Mouse (Mus musculus) adrenal gland, adult 18-20 months (tissue): ENCODE results near the gene Rad51b. TPM values are rescaled to one million over a fixed set of nuclear protein-coding genes. Genes with fewer than 3 reads are reported as not detected.
A peak's percentile ranks its signal among the peaks of the same experiment; 100 is the strongest.

ENCODE experiments used
- DNase-seq, 2 experiments: peaks; one replicate each; pipeline ENCODE4 v3.0.0; 2021 to 2022; ENCODE audit warnings: low spot score in 2 of 2
- total RNA-seq, 2 experiments: library from RNA; stranded (reverse); gene quantifications; 1 replicate in 1 of 2; 2 replicates in 1 of 2; pipeline ENCODE4 v1.2.3; 2021

Gene Rad51b
- total RNA-seq, 2 experiments from 2014 or later: 0.26 to 0.46 TPM

DNA sequence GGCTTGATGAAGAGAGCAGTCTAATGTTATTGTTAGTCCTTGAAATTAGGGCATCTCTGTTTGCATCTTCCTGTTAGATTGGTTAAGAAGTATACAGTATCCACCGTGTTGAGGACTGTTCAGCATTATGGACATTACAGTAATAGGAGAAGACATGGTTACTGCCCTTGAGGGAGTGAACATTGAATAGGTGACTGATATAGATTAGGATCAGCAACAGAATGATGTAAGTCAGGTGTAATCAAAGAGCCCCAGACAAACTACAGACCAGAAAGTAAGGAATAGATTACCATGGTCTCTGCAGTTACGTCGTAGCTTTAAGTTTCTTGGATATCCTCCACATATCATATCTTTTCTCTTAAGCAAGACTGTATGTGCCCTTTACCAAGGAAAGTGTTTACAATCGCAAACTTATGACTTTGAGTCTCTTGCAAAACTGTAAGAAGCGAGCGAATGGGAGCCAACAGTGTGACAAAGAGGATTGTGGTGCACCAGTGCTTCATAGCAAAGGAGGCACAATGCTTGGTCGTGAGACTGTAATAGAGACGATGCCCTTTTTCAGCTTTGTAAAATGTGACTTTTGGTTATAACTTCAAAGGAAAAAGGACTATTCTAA lies 263.1 kb downstream of the Rad51b start:
- no peak for DNase-seq

DNA sequence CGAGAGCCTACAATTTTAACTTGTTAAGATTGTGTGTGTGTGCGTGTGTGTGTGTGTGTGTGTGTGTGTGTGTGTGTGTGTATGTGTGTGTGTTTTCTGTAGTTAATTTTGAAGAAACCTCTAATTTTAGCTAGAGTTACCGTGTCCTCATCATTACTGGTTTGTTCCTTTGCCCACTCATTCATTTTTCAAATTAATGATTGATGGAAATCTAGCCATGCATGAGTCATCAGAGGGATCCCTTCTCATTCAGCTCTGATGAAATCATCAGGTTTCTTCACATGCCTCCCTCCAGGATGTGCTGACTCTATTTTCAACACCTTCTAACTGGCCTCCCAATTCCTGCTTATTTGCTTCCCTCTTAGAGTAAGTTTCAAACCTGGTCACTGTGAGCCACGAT lies 263.8 kb downstream of the Rad51b start:
- no peak for DNase-seq

DNA sequence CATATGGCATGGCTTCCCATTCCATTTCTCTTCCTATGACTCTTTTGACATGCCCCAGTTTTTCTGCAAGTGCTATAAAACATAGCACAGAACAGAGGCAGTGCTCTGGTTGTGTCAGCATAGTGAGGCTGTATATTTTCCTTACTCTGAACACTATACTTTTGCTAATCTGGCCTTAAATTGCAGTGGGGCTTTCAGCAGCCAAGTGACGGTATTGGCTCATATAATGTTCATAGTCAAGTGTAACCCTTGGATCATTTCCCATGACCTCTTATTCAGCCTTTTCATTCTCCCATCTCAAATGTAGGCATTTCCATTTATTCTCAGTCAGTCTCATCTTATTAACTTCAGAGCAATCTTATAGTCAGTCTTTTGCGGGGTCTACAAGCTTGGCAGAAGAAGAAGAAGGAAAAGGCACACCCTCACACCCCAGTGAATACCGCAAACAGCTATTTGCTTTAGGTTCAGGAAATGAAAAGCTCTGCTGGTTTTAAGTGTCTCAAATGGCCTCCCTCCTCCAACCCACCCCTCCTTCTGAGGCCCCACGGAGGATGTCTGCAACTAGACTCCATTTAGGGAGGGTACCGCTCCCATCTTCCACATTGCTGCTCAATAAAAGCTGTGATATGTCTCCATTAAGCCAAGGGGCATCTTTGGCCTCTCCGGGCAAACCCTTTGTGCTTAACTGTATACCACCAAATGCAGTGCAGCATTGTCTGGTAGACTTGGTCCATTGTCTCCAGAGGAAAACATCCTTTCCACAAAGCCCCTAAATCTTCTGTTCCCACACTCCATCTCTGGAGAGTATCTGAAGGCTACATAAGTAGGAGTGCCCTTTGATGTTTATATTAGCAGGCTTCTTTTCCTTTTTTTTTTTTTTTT lies 277.3 kb downstream of the Rad51b start:
- DNase-seq: no peak

DNA sequence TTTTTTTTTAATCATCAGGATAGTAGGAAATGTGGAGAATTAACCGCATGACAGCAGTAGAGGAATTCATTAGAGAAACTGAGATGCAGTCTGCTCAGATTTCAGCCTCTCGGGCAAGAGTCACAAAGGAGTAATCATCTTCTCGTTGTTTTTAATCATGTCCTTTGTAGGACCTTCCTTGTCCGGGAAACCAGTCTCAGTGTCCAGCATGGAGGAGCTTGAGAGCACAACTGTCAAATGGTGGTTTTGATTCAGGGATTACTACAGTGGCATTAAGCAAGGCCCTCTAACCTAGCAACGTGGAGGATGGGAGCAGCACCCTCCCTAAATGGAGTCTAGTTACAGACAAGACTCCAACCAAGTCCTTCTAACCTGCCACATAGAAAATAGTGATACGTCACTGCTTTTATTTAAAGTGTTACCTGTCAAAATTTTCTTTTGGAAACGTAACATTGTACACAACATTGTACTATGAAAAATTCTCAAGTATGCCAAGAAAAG lies 278.0 kb downstream of the Rad51b start:
- DNase-seq: no peak

DNA sequence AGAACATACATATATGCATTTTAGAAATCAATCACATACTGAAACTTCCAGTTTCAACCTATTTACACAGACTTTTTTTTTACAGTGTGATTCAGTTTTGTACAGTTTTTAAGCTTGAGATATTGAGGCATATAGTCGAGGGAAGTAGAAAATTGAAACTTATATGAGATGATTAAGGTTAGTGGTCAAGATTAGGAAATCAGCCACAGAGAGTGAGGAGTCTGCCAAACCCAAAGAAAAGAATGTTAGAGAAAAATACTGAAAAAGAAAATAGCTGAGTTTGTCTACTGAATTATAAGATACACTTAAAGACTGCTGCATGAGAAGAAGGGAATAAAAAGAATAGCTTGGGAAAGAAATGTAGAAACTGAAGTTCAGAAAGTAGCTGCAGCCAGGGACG lies 280.4 kb downstream of the Rad51b start:
- no peak for DNase-seq

DNA sequence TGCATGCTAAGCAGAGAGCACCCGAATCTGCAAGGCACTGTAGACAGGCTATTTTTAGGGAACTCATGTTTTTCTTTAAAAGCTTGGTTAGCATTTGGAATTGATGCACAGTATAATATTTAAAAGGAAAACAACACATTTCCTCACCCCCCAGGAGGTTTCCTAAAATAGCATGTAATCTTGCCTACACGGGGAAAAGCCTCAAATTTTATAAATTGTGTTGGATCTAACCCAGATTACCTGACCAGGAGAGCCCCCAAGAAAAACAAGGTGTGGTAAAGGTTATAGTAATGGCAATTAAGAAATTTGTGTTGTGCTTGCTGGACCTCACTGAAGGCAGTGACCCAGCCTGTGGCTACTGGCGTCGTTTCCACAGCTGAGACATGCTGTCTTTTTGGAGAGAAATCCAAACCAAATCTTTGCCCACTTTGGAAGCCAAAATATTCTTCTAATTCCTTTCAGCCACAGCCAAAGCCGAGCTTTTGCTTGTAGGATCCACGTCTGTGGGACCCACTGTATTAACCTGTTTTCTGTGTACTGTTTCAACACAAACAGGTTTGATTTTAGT lies 282.0 kb downstream of the Rad51b start:
- no peak for DNase-seq

DNA sequence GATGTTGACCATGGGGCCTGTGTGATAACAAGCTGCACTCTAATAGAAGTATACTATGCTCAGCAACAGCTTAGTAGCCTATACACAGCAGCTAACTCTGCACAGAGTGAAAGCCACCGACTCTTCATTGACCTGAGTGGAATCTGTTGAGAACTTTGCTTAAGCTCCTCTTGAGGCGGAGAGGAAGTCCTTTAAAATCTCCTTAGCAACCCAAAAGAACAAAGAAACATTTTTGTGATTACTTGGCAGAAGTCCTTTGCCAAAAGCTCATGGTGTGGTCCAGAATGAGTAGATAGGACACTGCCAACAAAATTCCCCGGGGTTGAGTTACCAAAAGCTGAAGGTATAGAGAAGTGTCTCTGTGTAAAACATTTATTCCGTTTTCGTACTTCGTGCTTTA lies 282.8 kb downstream of the Rad51b start:
- no peak for DNase-seq

DNA sequence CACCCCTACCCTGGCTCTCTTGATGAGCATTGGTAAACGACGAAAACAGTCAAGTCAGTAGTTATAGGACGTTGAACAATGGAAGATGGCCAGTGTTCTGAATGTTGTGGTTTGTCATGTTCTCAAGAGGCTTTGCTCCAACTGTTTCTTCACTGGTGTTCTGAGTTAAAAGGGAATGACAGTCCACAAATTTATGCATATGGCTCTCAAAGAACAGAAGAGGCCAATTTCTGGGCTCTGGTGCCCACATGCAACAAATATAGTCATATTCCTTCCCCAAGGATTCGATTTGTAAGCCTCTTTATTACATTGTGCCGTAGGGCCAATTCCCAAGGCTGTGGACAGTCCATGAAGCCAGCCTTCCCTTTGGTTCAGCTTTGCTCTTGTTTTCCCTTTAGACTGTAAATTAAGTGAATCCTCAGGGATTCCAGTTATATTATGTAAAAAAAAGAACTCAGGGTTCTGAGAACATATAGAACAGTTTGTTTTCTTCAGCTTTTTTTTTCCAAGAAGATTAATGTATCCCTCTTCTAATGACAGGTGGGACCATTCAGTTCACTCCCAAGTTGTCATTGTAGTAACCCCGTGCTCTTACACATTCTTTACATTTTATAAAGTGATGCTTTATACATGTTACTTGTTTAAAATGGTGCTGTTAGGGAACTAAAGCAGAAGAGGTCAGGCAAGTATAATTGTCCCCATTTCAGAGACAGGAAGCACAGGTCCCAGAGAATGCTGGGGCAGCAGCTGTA lies 287.6 kb downstream of the Rad51b start:
- DNase-seq: no peak

DNA sequence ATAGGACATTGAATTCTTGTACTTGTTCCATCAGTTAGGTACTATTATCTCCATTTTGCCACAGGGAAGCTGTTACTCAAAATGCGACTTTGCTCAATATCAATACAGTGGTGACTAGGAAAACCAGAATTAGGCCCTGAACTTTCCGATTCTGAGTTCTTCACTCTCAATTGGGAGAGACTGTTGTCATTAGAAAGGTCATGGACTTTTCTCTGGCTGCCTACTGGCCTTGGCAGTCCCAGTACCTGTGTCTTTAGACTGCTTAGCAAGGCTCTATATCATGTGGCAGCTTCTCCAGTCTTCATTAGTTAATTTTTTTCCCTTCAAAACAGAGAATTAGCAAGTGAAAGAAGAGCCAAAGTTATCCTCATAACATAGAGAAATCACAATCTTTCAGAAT lies 288.3 kb downstream of the Rad51b start:
- no peak for DNase-seq

DNA sequence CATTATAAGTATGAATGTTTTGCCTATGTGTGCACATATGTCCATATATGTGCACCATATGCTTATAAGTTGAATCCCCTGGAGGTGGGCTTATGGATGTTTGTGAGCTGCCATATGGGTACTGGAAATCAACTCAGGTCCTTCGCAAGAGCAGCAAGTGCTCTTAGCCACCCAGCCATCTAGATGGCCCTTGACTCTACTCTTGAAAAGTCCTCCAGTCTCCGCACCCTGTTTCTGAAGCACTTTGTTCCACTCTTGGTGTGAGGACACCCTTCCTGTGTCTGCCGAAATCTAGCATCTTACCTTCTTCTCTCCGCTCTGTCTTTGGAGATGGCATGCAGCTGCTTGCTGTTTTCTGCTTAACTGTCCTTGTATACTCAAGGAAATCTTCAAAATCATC lies 291.7 kb downstream of the Rad51b start:
- DNase-seq: no peak

DNA sequence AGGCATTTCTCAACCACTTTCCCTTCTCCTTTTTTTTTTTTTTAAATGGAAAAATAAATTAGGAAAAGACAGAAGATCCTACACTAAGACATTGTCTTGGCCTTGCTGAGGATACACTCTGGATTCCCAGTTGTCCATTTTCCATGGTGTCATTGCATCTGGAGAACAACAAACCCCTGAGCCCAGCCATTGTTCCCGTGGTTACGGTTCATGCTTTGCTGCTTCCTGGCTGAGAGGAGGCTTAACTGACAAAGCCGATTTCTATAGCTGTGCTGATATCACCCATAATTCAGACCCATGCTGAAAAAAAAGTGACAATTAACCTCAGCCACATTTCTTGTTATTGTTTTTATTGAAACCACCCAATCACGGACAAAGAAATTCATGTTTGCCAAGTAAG lies 295.1 kb downstream of the Rad51b start:
- no peak for DNase-seq

DNA sequence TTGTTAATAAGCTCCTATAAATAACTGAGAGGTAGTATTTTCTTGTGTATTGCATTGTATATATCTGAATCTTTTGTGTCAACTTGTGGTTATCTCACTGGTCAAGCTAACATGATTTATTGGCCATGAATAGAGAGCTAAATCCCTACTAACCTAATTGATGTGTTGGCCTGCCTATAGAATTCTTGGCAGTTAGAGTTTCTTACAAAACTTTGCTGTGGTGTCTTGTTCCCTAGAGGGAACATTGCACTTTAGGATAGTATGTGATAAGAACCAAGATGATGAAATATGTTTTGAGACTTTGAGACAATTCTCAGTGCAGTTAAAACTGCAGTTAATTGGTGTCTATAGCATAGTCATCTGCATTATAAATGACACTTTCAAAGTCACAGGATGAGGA lies 299.8 kb downstream of the Rad51b start:
- DNase-seq: no peak

DNA sequence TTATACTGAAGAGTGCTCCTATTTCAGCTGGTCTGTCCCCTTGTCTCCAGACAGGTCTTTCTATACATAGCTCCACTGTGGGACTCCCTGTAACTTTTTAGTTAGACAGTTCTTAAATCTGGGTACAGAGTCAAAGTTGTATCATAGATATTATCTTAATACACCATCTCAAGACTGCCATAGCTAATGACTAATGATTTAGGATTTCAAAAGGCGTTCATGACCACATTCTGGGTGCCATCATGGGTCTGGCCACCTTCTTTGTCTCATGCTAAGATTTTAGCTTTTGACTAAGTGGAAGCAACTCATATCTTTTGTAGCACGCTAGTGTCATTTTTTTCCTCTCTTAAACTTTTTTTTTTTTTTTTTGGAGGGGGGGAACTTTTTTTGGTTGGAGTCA lies 300.3 kb downstream of the Rad51b start:
- DNase-seq: no peak

DNA sequence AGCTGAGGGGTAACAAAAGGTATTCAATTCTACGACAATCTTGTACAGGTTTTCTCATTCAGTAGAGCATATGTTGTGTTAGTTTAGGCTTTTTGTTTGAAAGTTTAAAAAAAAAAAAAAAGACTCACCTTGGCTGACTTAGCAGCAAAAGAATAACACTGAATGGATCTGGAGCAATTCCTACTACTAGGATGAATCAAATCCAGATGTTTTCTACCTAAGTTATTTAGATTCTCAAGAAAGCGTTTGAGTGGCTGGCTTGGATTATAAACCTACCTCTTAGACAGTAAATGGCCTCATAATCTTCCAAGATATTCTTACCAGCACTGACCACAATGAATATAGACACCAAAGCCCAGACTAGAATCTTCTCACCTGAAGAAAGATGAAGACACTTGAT lies 300.7 kb downstream of the Rad51b start:
- DNase-seq: no peak

DNA sequence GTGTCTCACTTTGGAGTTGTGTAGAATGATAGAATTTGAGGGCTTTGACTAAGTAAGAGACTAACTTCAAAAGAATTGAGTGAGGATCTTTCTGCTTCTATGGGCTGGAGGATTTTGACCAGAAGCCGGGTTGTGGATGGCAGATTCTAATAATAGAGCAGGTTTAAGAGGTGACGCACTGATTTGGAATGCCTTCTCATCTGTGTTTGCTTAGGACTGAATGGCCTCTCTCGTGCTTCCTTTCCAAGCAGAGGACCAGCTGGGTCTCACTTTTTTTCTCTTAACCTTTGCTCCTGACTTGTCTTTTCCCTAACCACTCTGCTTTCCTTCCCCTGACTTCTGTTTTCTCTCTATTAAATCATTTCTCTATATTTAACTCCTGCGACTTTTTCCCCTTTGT lies 301.4 kb downstream of the Rad51b start:
- DNase-seq: no peak

DNA sequence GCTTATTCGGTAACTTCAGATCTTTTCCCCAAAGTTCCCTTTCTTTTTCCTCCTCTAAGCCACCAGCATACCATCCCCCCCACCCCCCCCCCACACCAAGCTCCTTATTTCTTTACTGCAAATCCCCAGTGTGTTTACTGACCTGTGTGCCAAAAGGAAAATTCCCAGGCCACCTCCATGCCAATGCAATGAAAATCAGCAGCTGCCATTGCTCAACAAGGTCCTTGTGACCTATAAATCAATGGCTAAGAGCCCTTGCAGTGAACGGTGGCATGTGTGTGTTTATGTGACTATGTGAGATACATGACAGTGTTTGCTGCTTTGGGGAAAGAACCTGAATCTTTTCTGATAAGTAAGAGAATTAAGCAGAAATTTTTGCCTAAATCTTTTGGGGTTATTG lies 301.8 kb downstream of the Rad51b start:
- DNase-seq: no peak

DNA sequence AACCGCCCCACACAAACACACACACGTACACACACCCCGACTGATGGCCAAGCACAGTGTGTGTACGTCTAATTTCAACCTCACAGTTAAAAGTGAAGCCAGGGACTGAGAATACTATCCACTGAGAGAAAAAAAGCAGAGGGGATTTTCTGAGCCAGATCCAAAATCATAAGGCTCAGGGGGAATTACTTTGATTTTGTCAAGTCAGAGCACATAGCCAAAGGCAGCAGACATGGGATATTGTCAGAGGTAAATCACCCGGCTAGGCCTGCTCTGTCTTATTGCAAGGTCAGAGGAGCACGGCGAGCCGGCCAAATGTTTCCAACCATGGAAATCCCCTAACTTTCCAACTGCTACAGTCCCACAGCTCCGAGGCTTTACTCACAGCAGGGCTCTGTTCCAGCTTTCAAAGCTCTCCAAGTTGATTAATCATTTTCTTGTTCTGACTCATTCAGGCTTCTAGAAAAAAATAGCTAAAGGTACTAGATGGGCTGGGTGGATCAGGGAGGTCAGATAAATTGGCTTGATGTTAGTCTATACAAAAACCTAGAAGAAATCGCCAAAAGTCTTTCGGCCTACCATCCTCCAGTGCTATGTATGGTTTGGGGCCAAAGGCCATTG lies 303.2 kb downstream of the Rad51b start:
- peak; percentile 55 to 62 for DNase-seq

DNA sequence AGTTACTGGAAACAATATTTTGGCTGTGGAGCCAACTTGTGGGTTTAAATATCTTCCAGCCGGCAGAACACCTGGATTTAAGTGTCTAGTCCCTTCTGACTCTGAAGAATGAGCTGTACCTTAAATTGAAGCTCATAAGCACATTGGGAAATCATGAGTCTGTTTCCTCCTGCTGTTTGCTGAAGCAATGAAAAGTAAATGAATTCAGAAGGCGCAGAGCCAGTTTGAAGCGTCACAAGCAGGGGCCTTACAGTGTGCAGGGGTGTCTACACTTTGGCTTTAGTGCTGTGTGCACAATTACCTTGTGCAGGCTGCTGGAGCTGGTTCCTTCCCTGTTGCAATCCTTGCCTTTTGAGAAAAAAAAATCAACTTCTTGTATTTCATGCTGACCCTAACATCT lies 305.6 kb downstream of the Rad51b start:
- no peak for DNase-seq

DNA sequence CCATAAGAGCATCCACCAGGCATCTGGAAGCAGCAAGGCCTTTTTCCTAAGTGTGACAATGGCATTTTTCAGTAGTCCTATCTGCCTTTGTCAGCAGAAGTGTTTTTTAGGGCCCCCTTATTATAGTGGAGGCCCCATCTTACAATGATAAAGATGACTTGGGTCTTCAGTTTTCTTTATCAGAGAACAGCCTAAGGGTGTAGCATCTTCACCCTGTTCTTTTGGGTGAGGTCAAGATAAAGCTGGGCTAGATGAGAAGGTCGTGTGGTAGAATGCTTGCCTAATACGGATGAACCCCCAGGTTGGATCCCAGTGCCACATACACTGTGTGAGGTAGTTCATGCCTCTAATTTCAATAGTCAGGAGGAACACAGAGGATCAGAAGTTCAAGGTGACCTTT lies 307.8 kb downstream of the Rad51b start:
- DNase-seq: no peak

DNA sequence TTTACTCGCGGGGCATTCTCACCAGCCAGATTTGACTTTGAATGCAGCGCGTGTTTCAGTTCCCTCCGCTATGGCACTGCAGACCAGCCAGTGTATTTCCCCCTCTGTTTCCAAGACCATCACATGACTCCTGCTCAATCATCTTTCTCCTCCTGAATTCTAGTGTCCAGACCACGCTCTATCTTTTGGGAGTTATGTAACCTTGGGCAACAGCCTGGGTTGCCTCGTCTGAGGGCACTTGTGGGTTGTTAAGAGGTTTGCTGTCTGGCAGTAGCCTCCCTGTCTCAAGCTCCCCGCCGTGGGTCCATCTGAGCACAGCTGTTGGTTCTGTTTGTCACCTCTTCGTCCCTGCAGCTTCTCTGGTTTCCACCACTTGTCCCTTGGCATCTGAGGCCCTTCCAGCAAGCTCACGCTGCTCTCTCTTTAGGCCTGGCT lies 309.1 kb downstream of the Rad51b start:
- DNase-seq: no peak

DNA sequence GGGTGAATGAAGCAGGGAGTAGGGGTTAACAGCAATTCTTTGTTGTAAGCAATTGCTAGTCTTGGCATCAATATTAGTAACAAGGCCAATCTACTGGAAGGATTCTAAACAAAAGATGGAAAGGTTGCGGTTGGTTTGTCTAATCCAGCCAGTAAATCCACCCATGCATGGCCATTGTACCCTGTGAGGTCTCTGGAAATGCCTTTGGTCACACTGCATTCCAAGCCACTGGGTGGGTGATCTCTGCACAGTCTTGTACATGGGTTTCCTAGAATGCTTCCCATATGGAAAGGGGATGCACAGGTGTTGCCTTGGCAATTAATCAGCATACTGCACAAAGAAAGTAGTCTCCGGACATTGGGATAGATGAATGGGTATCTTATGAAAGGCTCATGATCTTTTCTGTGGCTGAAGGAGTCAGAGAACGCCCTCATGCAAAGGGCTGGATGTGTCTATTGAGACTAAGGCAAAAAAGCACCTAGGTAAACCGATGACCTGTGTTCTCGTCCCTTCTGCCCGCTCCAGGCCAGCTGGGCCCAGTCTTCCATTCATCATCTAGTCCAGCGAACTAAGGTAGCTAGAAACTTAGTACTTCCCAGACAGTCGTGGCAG lies 312.4 kb downstream of the Rad51b start:
- DNase-seq: no peak
